Mouse (Mus musculus) heart, postnatal 0 days (tissue): ENCODE data around the gene Usp53.

Experiments used
- CTCF ChIP-seq: IDR thresholded peaks from 2 replicates; pipeline ENCODE4 v1.5.1; 2016; ENCODE audit warnings: antibody characterized with exemption, control low read depth, low read depth
- EP300 ChIP-seq: IDR thresholded peaks from 2 replicates; pipeline ENCODE4 v1.6.1; 2016; ENCODE audit warnings: antibody characterized with exemption, low read depth

- TF ChIP-seq CTCF (no peak), EP300 (no peak)
Measured at GRCm38 (mm10) chr3:122985183-122985944, 1.1 kb upstream of the Usp53 start.
